Mouse (Mus musculus): Measurements from ENCODE around the gene E4f1.

The E4f1 gene

GRCm38 (mm10) chr17:24481027-24481815 lies 11.1 kb upstream of the E4f1 start:
- no peak for DNase-seq

DNA sequence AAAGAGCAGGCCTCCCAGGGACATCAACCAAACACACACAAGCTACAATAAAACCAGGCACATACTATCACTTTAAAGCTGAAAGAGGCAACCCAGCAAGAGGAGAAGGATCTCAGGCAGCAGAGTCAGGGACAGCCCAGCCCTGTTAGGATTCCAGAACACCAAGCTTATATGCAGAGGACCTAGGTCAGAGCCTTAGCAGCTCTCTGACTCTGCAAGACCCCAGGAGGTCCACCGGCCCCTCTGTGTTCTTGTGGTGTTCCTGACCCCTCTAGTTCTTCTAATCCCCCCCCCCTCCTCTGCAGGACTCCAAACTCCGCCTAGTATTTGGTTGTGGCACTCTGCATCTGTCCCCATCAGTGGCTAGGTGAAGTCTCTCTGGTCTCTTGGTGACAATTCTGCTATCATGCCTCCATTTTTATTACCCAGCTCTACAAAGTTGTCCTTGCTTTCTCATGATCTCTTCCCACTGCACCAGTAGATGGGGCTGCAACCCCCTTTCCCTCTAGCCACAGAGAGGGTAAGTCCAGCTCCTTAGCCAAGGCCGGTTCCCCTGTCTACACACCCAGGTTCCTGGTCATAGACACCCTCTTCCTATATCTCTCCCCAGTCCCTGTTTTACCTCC lies 10.2 kb upstream of the E4f1 start:
- peak; percentile 33 for DNase-seq

- DNase-seq = no peak
Measured at GRCm38 (mm10) chr17:24479431-24479830, 9.3 kb upstream of the E4f1 start.

DNA sequence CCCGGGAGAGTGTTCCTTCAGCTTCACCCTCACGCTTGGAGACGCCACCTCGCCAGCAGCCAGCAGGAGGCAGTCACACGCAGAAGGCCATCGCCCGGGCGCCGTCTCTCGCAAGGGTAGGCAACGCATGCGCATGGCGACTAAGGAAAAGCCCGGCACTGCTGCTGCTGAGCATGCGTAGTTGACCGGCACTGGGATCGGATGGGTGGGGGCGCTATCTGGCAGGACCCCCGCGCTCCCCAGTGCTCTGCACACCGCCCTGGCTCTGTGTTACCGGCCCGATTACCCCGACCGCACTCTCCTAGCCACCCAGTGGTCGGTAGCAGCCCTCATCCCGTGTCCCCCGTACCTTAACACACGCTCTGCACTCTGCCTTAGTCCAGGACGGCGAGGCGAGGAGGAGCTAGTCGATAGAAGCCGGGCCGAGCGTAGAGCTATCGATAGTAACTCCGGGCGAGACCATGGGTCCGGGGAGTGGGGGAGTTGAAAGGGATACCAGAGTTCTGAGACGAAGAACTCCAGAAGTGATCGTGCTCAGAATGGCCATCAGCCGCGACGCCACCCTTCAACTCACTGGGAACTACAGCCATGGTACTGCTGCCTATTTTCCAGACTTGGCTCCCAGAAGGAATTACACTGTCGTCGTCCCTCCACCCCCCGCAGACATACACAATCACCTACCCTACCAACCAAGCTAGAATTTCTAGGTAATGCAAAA lies 8.7 kb upstream of the E4f1 start, which contains the start of gene Mlst8:
Gene Mlst8 (minus strand): TSS at position 416 of the 718 bp plus-strand sequence.
- peak; percentile 98 for DNase-seq

DNA sequence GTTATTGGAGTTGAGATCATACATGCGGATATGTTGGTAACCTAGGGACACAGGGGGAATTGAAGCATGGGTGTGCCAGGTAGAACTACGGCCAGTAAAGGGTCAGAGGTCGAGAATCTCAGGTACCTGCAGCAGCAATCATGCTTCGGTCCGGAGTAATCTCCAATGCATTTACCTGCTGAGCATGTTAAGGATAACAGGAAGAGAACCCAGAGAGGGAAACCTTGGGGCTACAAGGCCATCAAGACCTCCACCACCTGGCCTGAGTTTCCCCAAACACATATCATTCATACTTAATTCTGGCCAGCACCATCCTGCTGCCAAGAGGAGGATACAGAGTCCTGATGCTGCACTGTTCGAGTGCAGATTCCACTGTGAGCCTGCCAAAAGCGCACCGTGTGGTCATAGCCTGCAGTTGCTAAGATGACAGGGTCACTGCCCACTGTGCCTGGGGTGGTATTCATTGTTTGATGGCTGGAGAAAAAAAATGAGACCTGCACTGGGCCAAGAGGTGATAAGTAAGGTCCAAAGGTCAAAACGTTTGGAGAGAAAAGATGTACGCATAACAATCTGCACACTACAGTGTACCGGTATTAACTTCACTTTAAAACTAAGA lies 8.0 kb upstream of the E4f1 start:
- DNase-seq = peak; percentile 36

GRCm38 (mm10) chr17:24477053-24477984 lies 7.2 kb upstream of the E4f1 start:
- DNase-seq = no peak

- no peak for DNase-seq
Measured at GRCm38 (mm10) chr17:24476022-24476776, 6.1 kb upstream of the E4f1 start.

DNA sequence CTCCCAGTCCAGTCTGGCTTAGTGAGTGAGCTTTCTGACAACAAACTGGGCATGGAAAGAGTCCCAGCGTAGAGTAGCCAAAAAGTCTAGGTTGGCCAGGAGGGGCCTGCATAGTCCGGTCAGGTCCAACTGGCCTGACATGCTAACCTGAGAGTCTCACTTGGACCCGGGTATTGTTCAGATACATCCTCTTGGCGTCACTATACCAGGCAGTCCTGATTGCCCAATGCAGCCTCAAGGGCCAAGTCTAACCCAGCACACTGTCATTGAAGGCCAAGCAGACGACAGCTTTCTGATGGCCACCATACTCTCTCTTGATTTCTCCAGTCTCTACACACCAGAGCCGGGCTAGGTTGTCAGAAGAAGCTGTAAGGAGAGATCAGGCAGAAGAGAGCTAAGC lies 5.5 kb upstream of the E4f1 start:
- no peak for DNase-seq

- DNase-seq = no peak
Measured at GRCm38 (mm10) chr17:24474557-24474956, 4.4 kb upstream of the E4f1 start.

- no peak for DNase-seq
Measured at GRCm38 (mm10) chr17:24473612-24474275, 3.6 kb upstream of the E4f1 start, which contains the start of gene Bricd5. Gene Bricd5, plus strand, starts transcription at chr17:24473884.

DNA sequence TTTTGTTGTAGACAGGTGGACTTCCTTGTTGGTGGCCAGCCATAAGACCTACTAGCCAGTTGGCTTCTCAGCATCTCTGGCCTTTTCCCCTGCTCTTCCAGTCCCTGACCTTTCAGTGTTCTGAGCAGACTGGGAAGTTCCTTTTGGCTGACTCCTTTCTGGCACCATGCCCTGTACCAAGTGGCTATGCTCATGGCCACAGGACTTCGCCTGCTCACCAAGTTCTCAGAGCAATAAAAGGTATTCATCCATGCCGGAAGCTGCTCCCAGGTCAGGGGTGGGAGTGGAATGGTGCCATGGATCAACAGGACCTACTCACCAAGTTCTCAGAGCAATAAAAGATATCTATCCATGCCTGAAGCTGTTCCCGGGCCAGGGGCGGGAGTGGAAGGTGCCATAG lies 2.4 kb upstream of the E4f1 start:
- DNase-seq = peak; percentile 86

DNA sequence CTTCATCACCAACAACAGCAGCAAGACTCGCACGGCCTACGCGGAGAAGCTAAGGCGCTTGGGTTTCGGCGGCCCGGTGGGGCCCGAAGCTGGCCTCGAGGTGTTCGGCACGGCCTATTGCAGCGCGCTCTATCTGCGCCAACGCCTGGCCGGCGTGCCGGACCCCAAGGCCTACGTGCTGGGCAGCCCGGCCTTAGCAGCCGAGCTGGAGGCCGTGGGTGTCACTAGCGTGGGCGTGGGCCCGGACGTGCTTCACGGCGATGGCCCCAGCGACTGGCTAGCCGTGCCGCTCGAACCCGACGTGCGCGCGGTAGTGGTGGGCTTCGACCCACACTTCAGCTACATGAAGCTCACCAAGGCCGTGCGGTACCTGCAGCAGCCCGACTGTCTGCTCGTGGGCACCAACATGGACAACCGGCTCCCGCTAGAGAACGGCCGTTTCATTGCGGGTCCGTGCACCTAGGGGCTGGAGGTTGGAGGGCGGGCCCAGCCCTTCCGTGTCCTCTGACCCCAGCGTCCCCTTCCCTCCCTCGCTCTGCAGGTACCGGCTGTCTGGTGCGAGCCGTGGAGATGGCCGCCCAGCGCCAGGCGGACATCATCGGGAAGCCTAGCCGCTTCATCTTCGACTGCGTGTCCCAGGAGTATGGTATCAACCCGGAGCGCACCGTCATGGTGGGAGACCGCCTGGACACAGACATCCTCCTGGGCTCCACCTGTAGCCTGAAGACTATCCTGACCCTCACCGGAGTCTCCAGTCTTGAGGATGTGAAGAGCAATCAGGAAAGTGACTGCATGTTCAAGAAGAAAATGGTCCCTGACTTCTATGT lies 801 bp upstream of the E4f1 start:
- DNase-seq = peak; percentile 64

DNA sequence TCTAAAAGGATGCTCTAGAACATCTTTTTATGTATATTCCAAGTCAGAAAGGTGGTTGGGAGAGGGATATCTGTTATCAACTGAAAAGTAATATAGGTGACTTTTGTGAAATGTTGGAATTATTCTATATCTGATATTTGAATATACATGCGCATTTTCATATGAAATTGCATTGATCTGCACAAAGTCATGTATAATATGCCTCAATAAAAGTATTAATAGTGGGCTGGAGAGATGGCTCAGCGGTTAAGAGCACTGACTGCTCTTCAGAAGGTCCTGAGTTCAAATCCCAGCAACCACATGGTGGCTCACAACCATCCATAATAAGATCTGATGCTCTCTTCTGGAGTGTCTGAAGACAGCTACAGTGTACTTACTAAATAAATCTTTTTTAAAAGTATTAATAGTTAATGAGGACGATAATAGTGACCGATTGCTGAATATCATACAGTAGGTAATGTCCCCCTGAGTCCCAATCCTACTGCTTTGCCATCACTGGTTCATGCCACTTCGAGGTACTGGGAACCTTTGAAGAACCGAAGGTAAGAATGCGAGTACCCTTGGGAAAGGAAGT lies 690 bp downstream of the E4f1 start:
- no peak for DNase-seq

- DNase-seq = no peak
Measured at GRCm38 (mm10) chr17:24468636-24469246, 1.4 kb downstream of the E4f1 start.

DNA sequence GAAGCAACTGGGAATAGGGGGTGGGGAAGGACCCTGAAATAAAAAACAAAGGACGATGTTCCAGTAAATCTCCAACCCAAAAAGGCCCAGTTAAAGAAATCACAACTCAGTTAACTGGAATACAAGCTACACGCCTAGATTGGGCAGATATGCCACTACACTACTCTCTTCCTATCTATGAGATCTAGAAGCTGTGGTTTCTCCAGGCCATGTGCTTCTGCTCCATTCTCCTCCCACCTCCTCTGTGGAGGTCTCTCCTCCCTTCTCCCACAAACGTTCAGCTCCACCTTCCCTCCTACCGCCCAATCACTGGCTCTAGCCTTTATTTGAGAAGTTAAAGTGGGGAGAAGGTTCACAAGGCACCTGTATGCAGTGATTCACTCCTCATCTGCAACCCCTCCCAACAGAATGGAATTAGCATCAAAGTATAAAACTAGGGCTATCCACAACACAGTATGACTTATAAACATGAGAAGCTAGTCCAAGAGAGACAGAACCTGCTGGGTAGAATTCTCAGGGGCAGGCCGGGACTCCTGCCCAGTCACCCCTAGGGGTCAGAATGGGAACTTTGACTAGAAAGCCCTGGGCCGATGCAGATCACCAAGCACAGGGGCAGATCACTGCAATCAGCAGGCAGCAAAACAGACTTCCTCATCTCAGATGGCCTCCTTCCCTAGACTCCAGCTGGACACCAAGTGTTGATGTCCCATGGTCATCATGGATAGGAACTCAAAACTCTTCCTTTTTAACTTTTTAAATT lies 6.6 kb downstream of the E4f1 start:
- peak; percentile 24 for DNase-seq

DNA sequence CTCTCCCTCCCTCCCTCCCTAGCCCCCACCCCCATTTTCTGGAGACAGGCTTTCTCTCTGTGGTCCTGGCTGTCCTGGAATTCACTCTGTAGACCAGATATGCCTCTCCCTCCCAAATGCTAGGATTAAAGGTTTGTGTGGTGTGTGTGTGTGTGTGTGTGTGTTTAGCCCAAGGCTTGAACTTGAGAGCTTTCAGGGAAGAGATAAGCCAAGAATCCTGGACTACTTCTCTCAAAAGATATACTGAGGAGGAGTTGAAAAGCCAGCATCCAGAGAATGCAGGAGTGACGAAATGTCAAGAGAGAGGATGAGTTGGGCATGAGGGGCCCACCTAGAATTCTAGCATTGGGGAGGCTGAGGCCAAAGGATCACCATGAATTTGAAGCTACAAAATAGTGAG lies 7.2 kb downstream of the E4f1 start:
- no peak for DNase-seq

DNA sequence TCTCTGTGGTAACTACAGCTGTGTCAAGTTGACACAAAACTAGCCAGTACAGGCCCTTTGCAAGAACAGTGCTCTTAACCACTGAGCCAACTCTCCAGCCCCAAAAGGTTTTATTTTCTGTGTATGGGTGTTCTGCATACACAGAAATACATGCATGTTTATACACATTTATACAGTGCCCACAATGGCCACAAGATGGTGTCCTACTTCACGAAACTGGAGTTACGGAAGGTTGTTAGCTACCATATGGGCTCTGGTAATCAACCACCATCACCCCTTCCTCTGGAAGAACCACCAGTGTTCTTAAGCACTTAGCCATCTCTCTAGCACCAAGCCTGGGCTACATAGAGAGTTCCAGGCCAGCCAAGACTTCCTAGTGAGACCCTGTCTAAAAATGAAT lies 8.5 kb downstream of the E4f1 start:
- peak; percentile 44 for DNase-seq

DNA sequence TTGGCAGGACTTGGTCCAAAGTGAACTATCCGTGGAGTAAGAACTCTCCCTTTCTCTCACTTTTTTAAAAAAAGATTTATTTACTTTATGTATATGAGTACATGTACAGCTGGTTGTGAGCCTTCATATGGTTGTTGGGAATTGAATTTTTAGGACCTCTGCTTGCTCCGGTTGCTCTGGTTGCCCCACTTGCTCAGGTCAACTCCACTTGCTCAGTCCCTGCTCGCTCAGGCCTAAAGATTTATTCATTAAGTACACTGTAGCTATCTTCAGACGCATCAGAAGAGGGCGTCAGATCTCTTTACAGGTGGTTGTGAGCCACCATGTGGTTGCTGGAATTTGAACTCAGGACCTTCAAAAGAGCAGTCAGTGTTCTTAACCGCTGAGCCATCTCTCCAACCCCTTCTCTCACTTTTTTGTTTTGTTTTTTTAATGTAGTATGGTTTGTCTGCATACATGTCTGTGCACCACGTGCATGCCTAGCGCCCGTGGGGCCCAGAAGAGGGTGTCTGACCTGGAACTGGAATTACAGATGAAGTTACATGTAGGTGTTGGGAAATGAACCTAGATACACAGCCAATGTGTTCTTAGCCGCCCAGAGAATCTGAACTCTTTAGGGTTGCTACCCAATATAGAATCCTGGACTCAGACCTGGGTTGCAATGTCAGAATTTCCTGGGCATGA lies 14.4 kb downstream of the E4f1 start:
- peak; percentile 19 for DNase-seq
